Comparison of ENCODE assay signal across 8 mouse cellular contexts in genomic region chr3:135440621-135441020, GRCm38 (mm10). TPM values are rescaled to one million over a fixed set of nuclear protein-coding genes. Genes with fewer than 3 reads are reported as not detected.
DNase-seq lines count a peak whose midpoint lies in the region; ATAC-seq and TF ChIP-seq lines count a peak whose summit lies in the region.

No protein-coding gene starts in this region.

- H3K9me3 ChIP-seq in lung, postnatal 0 days (ENCODE audit: low read length) = no peaks in the 10 kb centered on the region
- no peaks in the 10 kb centered on the region for H3K9me3 ChIP-seq in embryonic facial prominence, embryonic 14.5 days (ENCODE audit: control insufficient read depth, low read length)
- H3K9me3 ChIP-seq in hindbrain, embryonic 15.5 days = no peaks in the 10 kb centered on the region
- no peaks in the 10 kb centered on the region for H3K9me3 ChIP-seq in midbrain, postnatal 0 days (ENCODE audit: low read length)

- H3K4me2 ChIP-seq in lung, postnatal 0 days (replicated peaks; ENCODE audit: low read depth, low read length) = peak overlapping the region; percentile 66
- H3K4me2 ChIP-seq in embryonic facial prominence, embryonic 14.5 days (ENCODE audit: low read depth, low read length) = peak overlapping the region; percentile 96
- H3K4me2 ChIP-seq in hindbrain, embryonic 15.5 days = peak overlapping the region; percentile 95
- H3K4me2 ChIP-seq in midbrain, postnatal 0 days (ENCODE audit: low read depth, low read length, poor library complexity, severe bottlenecking) = peak overlapping the region; percentile 67

- H3K9ac ChIP-seq in lung, postnatal 0 days (replicated peaks; ENCODE audit: low read depth) = peak overlapping the region; percentile 96
- peak overlapping the region; percentile 99 for H3K9ac ChIP-seq in embryonic facial prominence, embryonic 14.5 days (ENCODE audit: low read depth, low read length)
- H3K9ac ChIP-seq in hindbrain, embryonic 15.5 days = peak overlapping the region; percentile 91
- peak overlapping the region; percentile 95; the same call in 1 of the 2 replicates for H3K9ac ChIP-seq in midbrain, postnatal 0 days (replicated peaks; ENCODE audit: low read length, poor library complexity, severe bottlenecking)

- H3K4me1 ChIP-seq in lung, postnatal 0 days (ENCODE audit: insufficient read depth, low read depth, low read length) = 0 out of 2 replicates have a peak, but pooled peaks cover 2% of the 10 kb centered on the region
- peaks cover 19% of the 10 kb centered on the region for H3K4me1 ChIP-seq in embryonic facial prominence, embryonic 14.5 days (ENCODE audit: control insufficient read depth, insufficient read depth, low read length)
- peaks cover 46% of the 10 kb centered on the region for H3K4me1 ChIP-seq in hindbrain, embryonic 15.5 days (replicated peaks)
- no peaks in the 10 kb centered on the region; the same call in none of the 2 replicates for H3K4me1 ChIP-seq in midbrain, postnatal 0 days (ENCODE audit: insufficient read depth, low read length)

- no peak for ATAC-seq in lung, postnatal 0 days
- no peak for ATAC-seq in embryonic facial prominence, embryonic 14.5 days (ENCODE audit: low read depth)
- ATAC-seq in hindbrain, embryonic 15.5 days (ENCODE audit: low FRiP score, low read depth) = no peak
- ATAC-seq in midbrain, postnatal 0 days (ENCODE audit: low FRiP score) = no peak

- H3K36me3 ChIP-seq in lung, postnatal 0 days (ENCODE audit: insufficient read depth, low read length) = 0 out of 2 replicates have a peak, but pooled peaks cover 3% of the 10 kb centered on the region
- peaks cover 31% of the 10 kb centered on the region for H3K36me3 ChIP-seq in embryonic facial prominence, embryonic 14.5 days (ENCODE audit: control insufficient read depth, insufficient read depth, low read length)
- H3K36me3 ChIP-seq in hindbrain, embryonic 15.5 days = no peaks in the 10 kb centered on the region
- H3K36me3 ChIP-seq in midbrain, postnatal 0 days (ENCODE audit: insufficient read depth, low read length) = no peaks in the 10 kb centered on the region; the same call in 1 of the 2 replicates

- no peaks in the 10 kb centered on the region for H3K27me3 ChIP-seq in lung, postnatal 0 days (replicated peaks; ENCODE audit: insufficient read depth, low read length)
- H3K27me3 ChIP-seq in embryonic facial prominence, embryonic 14.5 days (replicated peaks; ENCODE audit: control insufficient read depth, insufficient read depth, low read length) = no peaks in the 10 kb centered on the region
- no peaks in the 10 kb centered on the region for H3K27me3 ChIP-seq in hindbrain, embryonic 15.5 days
- H3K27me3 ChIP-seq in midbrain, postnatal 0 days (ENCODE audit: insufficient read depth, low read length) = no peaks in the 10 kb centered on the region

- peak overlapping the region; percentile 96 for H3K4me3 ChIP-seq in lung, postnatal 0 days (ENCODE audit: low read depth, low read length)
- H3K4me3 ChIP-seq in embryonic facial prominence, embryonic 14.5 days (ENCODE audit: low read depth, low read length) = peak overlapping the region; percentile 73
- H3K4me3 ChIP-seq in hindbrain, embryonic 15.5 days = peak overlapping the region; percentile 84
- peak overlapping the region; percentile 94 for H3K4me3 ChIP-seq in midbrain, postnatal 0 days (ENCODE audit: low read depth, low read length)

- 0 out of 2 replicates have a peak, but pooled peaks have one; percentile 24 for TF ChIP-seq EP300 in lung, postnatal 0 days (IDR thresholded peaks at IDR 0.05)

- DNase-seq in lung, postnatal 0 days (ENCODE audit: low spot score) = peak; percentile 59
- no peak for DNase-seq in lung, postnatal 10 days
- DNase-seq in embryonic facial prominence, embryonic 14.5 days (ENCODE audit: low spot score) = no peak
- DNase-seq in midbrain, postnatal 0 days (ENCODE audit: low spot score) = no peak
- DNase-seq in frontal cortex, adult 2 months (ENCODE audit: extremely low spot score in 1 of 2, low spot score in 1 of 2) = no peak
- DNase-seq in thymus, postnatal 4 days = no peak
- no peak for DNase-seq in layer of hippocampus, adult 11-12 months (ENCODE audit: low spot score)

- 9% methylated on average over 10 of the region's 10 CpGs for WGBS in lung, postnatal 0 days
- 36% methylated on average over 10 of the region's 10 CpGs for WGBS in embryonic facial prominence, embryonic 14.5 days
- whole genome bisulfite sequencing in hindbrain, embryonic 15.5 days = 47% methylated on average over 10 of the region's 10 CpGs
- 35% methylated on average over 10 of the region's 10 CpGs for WGBS in midbrain, postnatal 0 days

- TF ChIP-seq CTCF in lung, postnatal 0 days (IDR thresholded peaks at IDR 0.05) = no peak
- no peak for TF ChIP-seq CTCF in midbrain, postnatal 0 days (IDR thresholded peaks at IDR 0.05)

- H3K27ac ChIP-seq in lung, postnatal 0 days (ENCODE audit: low read length) = peak overlapping the region; percentile 100
- peak overlapping the region; percentile 100; the same call in 1 of the 2 replicates for H3K27ac ChIP-seq in embryonic facial prominence, embryonic 14.5 days (replicated peaks; ENCODE audit: low read depth, low read length)
- no peak overlapping the region for H3K27ac ChIP-seq in hindbrain, embryonic 15.5 days (replicated peaks)
- no peak overlapping the region for H3K27ac ChIP-seq in midbrain, postnatal 0 days (ENCODE audit: low read depth, low read length)

RNA-seq across cellular contexts. Expression of gene Ube2d3, which starts 2.7 kb away (rescaled TPM):
- 386 TPM in 2 replicates for polyA plus RNA-seq in lung, postnatal 0 days (2015; fragmentation: Nextera tagmentation; extraction: Ambion mirVana)
- 506 and 518 TPM in 2 replicates for polyA plus RNA-seq in embryonic facial prominence, embryonic 14.5 days (2014; fragmentation: Nextera tagmentation; extraction: Ambion mirVana)
- polyA plus RNA-seq in hindbrain, embryonic 15.5 days (2015; fragmentation: Nextera tagmentation; extraction: Ambion mirVana) = 344 and 347 TPM in 2 replicates
- 750 and 756 TPM in 2 replicates for total RNA-seq in midbrain, postnatal 0 days (2014; rRNA removed)
- 309 and 319 TPM in 2 replicates for polyA plus RNA-seq in midbrain, postnatal 0 days (2015; fragmentation: Nextera tagmentation; extraction: Ambion mirVana)
- polyA plus RNA-seq in frontal cortex, adult 2 months (2012; rRNA removed) = 166 and 187 TPM in 2 replicates

RNA-seq across cellular contexts. Expression of gene Cisd2, which starts 16.9 kb away (rescaled TPM):
- 34.3 and 34.8 TPM in 2 replicates for polyA plus RNA-seq in lung, postnatal 0 days (2015; fragmentation: Nextera tagmentation; extraction: Ambion mirVana)
- 41.0 and 43.8 TPM in 2 replicates for polyA plus RNA-seq in embryonic facial prominence, embryonic 14.5 days (2014; fragmentation: Nextera tagmentation; extraction: Ambion mirVana)
- polyA plus RNA-seq in hindbrain, embryonic 15.5 days (2015; fragmentation: Nextera tagmentation; extraction: Ambion mirVana) = 64.6 and 66.8 TPM in 2 replicates
- total RNA-seq in midbrain, postnatal 0 days (2014; rRNA removed) = 26.8 and 31.7 TPM in 2 replicates
- 40.0 and 43.7 TPM in 2 replicates for polyA plus RNA-seq in midbrain, postnatal 0 days (2015; fragmentation: Nextera tagmentation; extraction: Ambion mirVana)
- 43.7 and 47.3 TPM in 2 replicates for polyA plus RNA-seq in frontal cortex, adult 2 months (2012; rRNA removed)

RNA-seq across cellular contexts. Expression of gene Manba, which starts 44.8 kb away (rescaled TPM):
- polyA plus RNA-seq in lung, postnatal 0 days (2015; fragmentation: Nextera tagmentation; extraction: Ambion mirVana) = 9.2 and 9.9 TPM in 2 replicates
- 7.9 and 8.1 TPM in 2 replicates for polyA plus RNA-seq in embryonic facial prominence, embryonic 14.5 days (2014; fragmentation: Nextera tagmentation; extraction: Ambion mirVana)
- polyA plus RNA-seq in hindbrain, embryonic 15.5 days (2015; fragmentation: Nextera tagmentation; extraction: Ambion mirVana) = 6.3 and 6.7 TPM in 2 replicates
- 11.0 and 14.0 TPM in 2 replicates for total RNA-seq in midbrain, postnatal 0 days (2014; rRNA removed)
- polyA plus RNA-seq in midbrain, postnatal 0 days (2015; fragmentation: Nextera tagmentation; extraction: Ambion mirVana) = 7.2 and 8.0 TPM in 2 replicates
- 5.3 and 5.4 TPM in 2 replicates for polyA plus RNA-seq in frontal cortex, adult 2 months (2012; rRNA removed)

Comparison
In these comparisons a context has a peak if more than half of its experiments do, and no peak if none do; other contexts are left out.
1. H3K27ac ChIP-seq: peak in lung, postnatal 0 days (single experiment) and embryonic facial prominence, embryonic 14.5 days (single experiment); none in hindbrain, embryonic 15.5 days (single experiment) and midbrain, postnatal 0 days (single experiment).
2. Peak in every context shown above with its lines, with median percentiles within 50 percentile points of each other: H3K4me2 ChIP-seq, H3K4me3 ChIP-seq and H3K9ac ChIP-seq.